18 mouse cellular contexts compared by ENCODE assay signal in the genomic region with DNA sequence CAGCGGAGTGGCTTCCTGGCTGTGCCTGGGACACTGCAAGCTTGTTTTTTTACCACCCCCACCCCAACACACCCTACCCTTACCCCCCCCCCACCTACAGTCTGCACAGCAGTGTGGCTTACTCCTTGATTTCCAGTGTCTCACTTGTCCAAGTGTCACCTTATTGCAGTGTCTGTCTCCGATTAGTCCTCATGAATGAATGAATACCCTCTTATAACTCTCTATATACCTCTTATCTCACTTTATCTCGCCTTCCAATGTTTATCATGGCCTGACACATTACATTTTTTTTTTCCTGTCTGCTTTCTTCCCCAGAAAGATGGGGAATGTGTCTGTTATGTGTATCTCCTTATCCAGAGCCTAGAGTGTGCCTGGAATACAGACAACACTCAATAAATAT. TPM values are rescaled to one million over a fixed set of nuclear protein-coding genes. Genes with fewer than 3 reads are reported as not detected.
DNase-seq lines count a peak whose midpoint lies in the region; ATAC-seq lines count a peak whose summit lies in the region.
"Had no signal": no experiment of that assay in that cellular context is flagged by ENCODE, and none has a peak within 500 bp of the region (broad histone marks: within the 10 kb centered on the region; RNA-seq: fewer than 3 reads in every experiment).

No protein-coding gene starts in this region.

- H3K4me3 ChIP-seq in heart, embryonic 14.5 days (ENCODE audit: control insufficient read depth in 1 of 2, insufficient read depth in 1 of 2, low read depth in 1 of 2, low read length in 2 of 2) = no peak overlapping the region
- no peak overlapping the region for H3K4me3 ChIP-seq in lung, embryonic 16.5 days (ENCODE audit: low read length)
- no peak overlapping the region for H3K4me3 ChIP-seq in liver, embryonic 13.5 days (replicated peaks)
- H3K4me3 ChIP-seq: embryonic facial prominence, embryonic 13.5 days; forebrain, embryonic 12.5 days; hindbrain, embryonic 12.5 days had no signal

- H3K36me3 ChIP-seq in heart, embryonic 14.5 days (ENCODE audit: control insufficient read depth, insufficient read depth, low read length) = no peaks in the 10 kb centered on the region
- no peaks in the 10 kb centered on the region for H3K36me3 ChIP-seq in lung, embryonic 16.5 days (ENCODE audit: control insufficient read depth, insufficient read depth, low read length)
- H3K36me3 ChIP-seq in liver, embryonic 13.5 days = no peaks in the 10 kb centered on the region
- H3K36me3 ChIP-seq: embryonic facial prominence, embryonic 13.5 days; forebrain, embryonic 12.5 days; hindbrain, embryonic 12.5 days had no signal

- no peaks in the 10 kb centered on the region for H3K27me3 ChIP-seq in heart, embryonic 14.5 days (ENCODE audit: control insufficient read depth, insufficient read depth, low read length)
- peaks cover 2% of the 10 kb centered on the region; the same call in 1 of the 2 replicates for H3K27me3 ChIP-seq in lung, embryonic 16.5 days (ENCODE audit: control insufficient read depth, insufficient read depth, low read depth, low read length)
- H3K27me3 ChIP-seq in liver, embryonic 13.5 days = no peaks in the 10 kb centered on the region
- H3K27me3 ChIP-seq: embryonic facial prominence, embryonic 13.5 days; forebrain, embryonic 12.5 days; hindbrain, embryonic 12.5 days had no signal

- no peak overlapping the region for H3K27ac ChIP-seq in heart, embryonic 14.5 days (replicated peaks in 1 of 2; ENCODE audit: control insufficient read depth in 1 of 2, insufficient read depth in 1 of 2, low read depth in 2 of 2, low read length in 2 of 2)
- no peak overlapping the region for H3K27ac ChIP-seq in lung, embryonic 16.5 days (ENCODE audit: low read length)
- no peak overlapping the region for H3K27ac ChIP-seq in liver, embryonic 13.5 days
- H3K27ac ChIP-seq: embryonic facial prominence, embryonic 13.5 days; forebrain, embryonic 12.5 days; hindbrain, embryonic 12.5 days; hindbrain, postnatal 0 days had no signal

- peaks cover 6 to 10% of the 10 kb centered on the region in 2 experiments; a peak in 2 of 4 replicates for H3K4me1 ChIP-seq in heart, embryonic 14.5 days (ENCODE audit: control insufficient read depth in 2 of 2, insufficient read depth in 2 of 2, low read length in 2 of 2)
- H3K4me1 ChIP-seq in lung, embryonic 16.5 days (replicated peaks; ENCODE audit: control insufficient read depth, insufficient read depth, low read length) = peaks cover 6% of the 10 kb centered on the region; the same call in 1 of the 2 replicates
- peaks cover 29% of the 10 kb centered on the region for H3K4me1 ChIP-seq in liver, embryonic 13.5 days (replicated peaks)
- H3K4me1 ChIP-seq: embryonic facial prominence, embryonic 13.5 days; forebrain, embryonic 12.5 days; hindbrain, embryonic 12.5 days had no signal

- 45% methylated on average over 3 of the region's 3 CpGs for WGBS in heart, embryonic 14.5 days
- WGBS in lung, embryonic 16.5 days = 15% methylated on average over 3 of the region's 3 CpGs
- 18% methylated on average over 3 of the region's 3 CpGs for WGBS in liver, embryonic 13.5 days (ENCODE audit: insufficient replicate concordance)

- H3K4me2 ChIP-seq in heart, embryonic 14.5 days (ENCODE audit: low read length) = no peak overlapping the region
- peak overlapping the region; percentile 8; the same call in 1 of the 2 replicates for H3K4me2 ChIP-seq in lung, embryonic 16.5 days (ENCODE audit: low read depth, low read length)
- H3K4me2 ChIP-seq in liver, embryonic 13.5 days = 0 out of 2 replicates have a peak overlapping the region, but pooled peaks have one; percentile 12
- H3K4me2 ChIP-seq: embryonic facial prominence, embryonic 13.5 days; forebrain, embryonic 12.5 days; hindbrain, embryonic 12.5 days had no signal

- DNase-seq in heart, adult 8-10 months (ENCODE audit: low spot score) = no peak
- DNase-seq in lung, postnatal 14 days = no peak
- DNase-seq in liver, embryonic 13.5 days = no peak
- DNase-seq in cerebellum, postnatal 4 days (ENCODE audit: low spot score in 2 of 2) = no peak
- DNase-seq: adrenal gland, postnatal 10 days; cerebellum, adult 11 months; cerebellum, adult 8-10 months; cerebellum, postnatal 25 days; gastrocnemius, postnatal 10 days; heart, postnatal 4 days had no signal

- H3K9ac ChIP-seq in heart, embryonic 14.5 days (ENCODE audit: low read length) = no peak overlapping the region
- no peak overlapping the region for H3K9ac ChIP-seq in lung, embryonic 16.5 days (ENCODE audit: low read length)
- H3K9ac ChIP-seq in liver, embryonic 13.5 days = no peak overlapping the region
- H3K9ac ChIP-seq: embryonic facial prominence, embryonic 13.5 days; forebrain, embryonic 12.5 days; hindbrain, embryonic 12.5 days had no signal

- H3K9me3 ChIP-seq in heart, embryonic 14.5 days (ENCODE audit: control insufficient read depth, low read length) = no peaks in the 10 kb centered on the region
- H3K9me3 ChIP-seq in lung, embryonic 16.5 days (ENCODE audit: control insufficient read depth, low read length) = no peaks in the 10 kb centered on the region
- H3K9me3 ChIP-seq in liver, embryonic 13.5 days (replicated peaks) = no peaks in the 10 kb centered on the region
- H3K9me3 ChIP-seq: embryonic facial prominence, embryonic 13.5 days; hindbrain, embryonic 12.5 days had no signal

- ATAC-seq in heart, embryonic 14.5 days (ENCODE audit: insufficient number of reproducible peaks, insufficient read depth, low FRiP score, low read depth) = 0 out of 2 replicates have a peak, but pooled peaks have one; percentile 39
- ATAC-seq in lung, embryonic 16.5 days (ENCODE audit: low read depth) = no peak
- peak; percentile 74; the same call in 1 of the 2 replicates for ATAC-seq in liver, embryonic 13.5 days (ENCODE audit: low read depth)
- ATAC-seq in megakaryocyte-erythroid progenitor cell, adult 5-6 weeks (replicated peaks; ENCODE audit: low FRiP score, low TSS enrichment, poor library complexity, severe bottlenecking) = peak; percentile 76
- ATAC-seq: forebrain, embryonic 16.5 days; hindbrain, postnatal 0 days had no signal

RNA-seq across cellular contexts. Expression of gene Kit, which starts 38.6 kb away (rescaled TPM):
- polyA plus RNA-seq in heart, embryonic 14.5 days (2014; fragmentation: Nextera tagmentation; extraction: Ambion mirVana) = 13.1 TPM in 2 replicates
- 1 to 10 TPM in 3 of 4 experiments, under 1 TPM in 1; 1.00 to 3.4 (median 2.4) TPM for total RNA-seq in heart, adult 8-10 months (2022)
- polyA plus RNA-seq in lung, embryonic 16.5 days (2015; fragmentation: Nextera tagmentation; extraction: Ambion mirVana) = 49.6 and 54.3 TPM in 2 replicates
- polyA plus RNA-seq in liver, embryonic 13.5 days (2015; fragmentation: Nextera tagmentation; extraction: Ambion mirVana) = 13.5 and 18.0 TPM in 2 replicates
- total RNA-seq in megakaryocyte-erythroid progenitor cell, adult 5-6 weeks (2014; fragmentation: Nextera tagmentation) = 238 and 240 TPM in 2 replicates
- 148 and 188 TPM in 2 replicates for total RNA-seq in megakaryocyte-erythroid progenitor cell, adult 5-6 weeks (2017)
